Mouse (Mus musculus): ENCODE data around the gene Taf1c.

The Taf1c gene

DNA sequence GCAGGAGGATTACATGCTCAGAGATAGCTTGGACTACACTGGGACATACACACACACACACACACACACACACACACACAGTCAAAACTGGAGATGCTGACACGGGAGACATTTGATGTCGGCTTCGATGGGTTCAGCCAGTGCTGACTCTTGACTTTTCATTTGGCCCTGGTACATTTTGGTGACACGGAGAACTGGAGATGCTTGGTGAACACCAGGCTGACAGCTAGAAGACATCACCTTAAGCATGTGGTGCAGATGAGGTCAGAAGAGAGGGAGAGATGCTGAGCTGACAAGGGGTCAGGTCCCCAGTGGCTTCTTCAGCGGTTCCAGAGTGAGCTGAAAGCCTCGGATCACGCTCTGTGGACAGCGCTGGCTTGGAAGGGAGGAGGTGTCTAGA lies 18.0 kb upstream of the Taf1c start:
- no peak for DNase-seq (ENCODE audit: low read depth)

GRCm38 (mm10) chr8:119622555-119622954 lies 17.5 kb upstream of the Taf1c start:
- no peak for DNase-seq (ENCODE audit: low read depth)

GRCm38 (mm10) chr8:119620848-119621465 lies 15.9 kb upstream of the Taf1c start:
- no peak for DNase-seq (ENCODE audit: low read depth)

- DNase-seq (ENCODE audit: low read depth) = no peak
Measured at GRCm38 (mm10) chr8:119620116-119620840, 15.3 kb upstream of the Taf1c start.

GRCm38 (mm10) chr8:119618887-119619286 lies 13.9 kb upstream of the Taf1c start:
- no peak for DNase-seq (ENCODE audit: low read depth)

GRCm38 (mm10) chr8:119617586-119617985 lies 12.6 kb upstream of the Taf1c start:
- no peak for DNase-seq (ENCODE audit: low read depth)

DNA sequence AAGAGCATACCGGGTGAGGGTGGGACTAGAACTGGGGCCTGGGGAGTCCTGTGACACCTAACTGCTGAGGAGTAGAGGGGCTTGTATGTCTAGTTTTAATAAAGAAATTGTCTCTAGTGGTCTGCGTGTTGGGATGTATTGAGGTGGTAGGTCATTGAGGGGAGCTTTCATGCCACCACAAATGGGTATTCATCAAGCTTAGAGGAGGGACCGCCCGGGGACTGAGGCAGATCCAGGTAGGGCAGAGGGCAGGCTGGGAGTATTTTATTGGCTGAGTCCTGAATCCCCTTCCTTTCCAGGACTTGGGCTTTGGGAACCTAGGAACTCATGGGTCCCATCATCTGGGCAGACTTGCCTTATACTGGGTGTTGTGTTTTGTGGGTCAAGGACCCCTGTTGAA lies 11.8 kb upstream of the Taf1c start:
- DNase-seq (ENCODE audit: low read depth) = no peak

DNA sequence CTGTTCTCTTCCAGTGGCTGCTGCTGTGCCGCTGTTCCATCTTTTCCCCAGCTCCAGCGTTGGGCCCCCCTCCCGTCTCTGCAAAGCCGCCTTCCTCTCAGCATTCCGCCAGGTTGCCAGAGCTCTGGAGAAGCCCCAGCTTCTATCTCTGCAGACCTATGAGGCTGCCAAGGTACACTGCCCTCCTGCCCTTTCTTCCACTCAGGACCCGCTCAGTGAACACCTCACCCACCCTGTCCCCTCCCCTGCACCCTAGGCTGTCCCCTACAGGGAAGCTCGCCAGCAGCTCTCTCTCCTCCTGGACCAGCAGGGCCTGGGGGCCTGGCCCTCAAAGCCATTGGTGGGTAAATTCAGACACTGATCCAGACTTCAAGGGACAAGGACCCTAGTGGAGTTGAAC lies 11.3 kb upstream of the Taf1c start:
- DNase-seq (ENCODE audit: low read depth) = no peak

DNA sequence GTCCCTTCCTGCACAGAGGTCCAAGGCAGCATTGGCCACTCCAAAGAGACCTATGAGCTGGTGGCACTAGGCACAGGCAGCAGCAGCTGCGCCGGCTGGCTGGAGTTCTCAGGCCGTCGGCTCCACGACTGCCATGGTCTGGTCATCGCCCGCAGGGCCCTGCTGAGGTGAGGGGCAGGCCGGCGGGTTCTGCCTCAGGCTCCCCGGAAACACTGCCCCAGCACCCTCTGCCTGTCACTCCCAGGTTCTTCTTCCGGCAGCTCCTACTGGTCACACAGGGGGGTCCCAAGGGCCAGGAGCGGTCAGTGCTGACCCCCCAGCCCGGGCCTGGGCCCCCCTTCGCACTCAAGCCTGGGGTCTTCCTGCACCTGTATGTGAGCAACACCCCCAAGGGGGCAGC lies 10.1 kb upstream of the Taf1c start:
- no peak for DNase-seq (ENCODE audit: low read depth)

- DNase-seq (ENCODE audit: low read depth) = no peak
Measured at GRCm38 (mm10) chr8:119612471-119612870, 7.4 kb upstream of the Taf1c start, which contains the start of gene Adad2. TSS of gene Adad2 (plus strand) at chr8:119612747.

DNA sequence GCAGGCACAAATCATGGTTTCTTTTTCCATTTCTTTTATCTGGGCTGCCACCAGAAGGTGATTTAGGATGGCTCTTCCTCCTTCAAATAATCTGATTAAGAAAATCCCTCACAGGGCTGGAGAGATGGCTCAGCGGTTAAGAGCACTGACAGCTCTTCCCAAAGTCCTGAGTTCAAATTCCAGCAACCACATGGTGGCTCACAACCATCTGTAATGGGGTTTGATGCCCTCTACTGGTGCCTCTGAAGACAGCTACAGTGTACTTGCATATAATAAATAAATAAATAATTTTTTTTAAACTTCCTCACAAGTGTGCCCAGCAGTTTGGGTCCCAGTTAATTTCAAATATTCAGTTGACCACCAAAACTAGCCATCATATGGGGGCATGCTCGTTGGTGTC lies 1.2 kb upstream of the Taf1c start:
- DNase-seq (ENCODE audit: low read depth) = peak; percentile 68

DNA sequence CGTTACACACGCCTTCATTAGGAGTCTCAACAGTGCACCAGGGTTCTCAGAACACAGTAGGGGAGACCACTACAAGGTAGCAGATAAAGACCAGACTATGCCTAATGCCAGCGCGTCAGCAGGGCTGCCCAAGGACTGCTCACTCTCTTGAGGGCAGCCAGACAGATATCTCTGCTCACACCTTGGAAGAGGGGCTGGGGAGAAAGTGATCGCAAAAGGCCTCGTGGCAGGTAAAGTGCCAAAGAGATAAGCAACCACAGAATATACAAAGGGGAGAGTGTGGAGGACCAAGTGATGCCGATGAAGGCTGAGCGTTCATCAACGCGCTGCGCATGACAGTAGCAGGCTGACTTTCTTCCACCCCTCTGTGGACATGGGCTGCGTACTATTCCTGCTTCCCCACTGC lies 621 bp downstream of the Taf1c start:
- no peak for DNase-seq (ENCODE audit: low read depth)

- no peak for DNase-seq (ENCODE audit: low read depth)
Measured at GRCm38 (mm10) chr8:119603771-119604170, 1.3 kb downstream of the Taf1c start.

GRCm38 (mm10) chr8:119591456-119591855 lies 13.6 kb downstream of the Taf1c start:
- DNase-seq (ENCODE audit: low read depth) = no peak

DNA sequence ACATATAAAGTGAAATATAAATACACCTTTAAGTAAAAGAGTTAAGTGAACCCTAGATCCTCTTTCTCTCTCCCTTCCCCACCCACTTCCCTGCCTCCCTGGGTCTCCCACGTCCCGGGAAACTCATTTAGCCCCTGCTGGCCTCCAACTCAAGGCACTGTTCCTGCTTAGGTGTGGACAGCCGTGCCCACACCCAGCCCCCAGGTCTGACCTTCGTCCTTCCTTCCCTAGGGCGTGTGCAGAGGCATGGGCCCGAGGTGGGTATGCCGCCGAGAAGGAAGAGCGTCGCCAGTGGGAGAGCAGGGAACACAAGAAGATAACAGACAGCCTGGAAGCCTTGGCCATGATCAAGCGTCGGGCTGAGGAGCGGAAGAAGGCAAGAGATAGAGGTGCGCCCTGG lies 14.7 kb downstream of the Taf1c start:
- no peak for DNase-seq (ENCODE audit: low read depth)

GRCm38 (mm10) chr8:119588844-119589243 lies 16.2 kb downstream of the Taf1c start:
- no peak for DNase-seq (ENCODE audit: low read depth)

DNA sequence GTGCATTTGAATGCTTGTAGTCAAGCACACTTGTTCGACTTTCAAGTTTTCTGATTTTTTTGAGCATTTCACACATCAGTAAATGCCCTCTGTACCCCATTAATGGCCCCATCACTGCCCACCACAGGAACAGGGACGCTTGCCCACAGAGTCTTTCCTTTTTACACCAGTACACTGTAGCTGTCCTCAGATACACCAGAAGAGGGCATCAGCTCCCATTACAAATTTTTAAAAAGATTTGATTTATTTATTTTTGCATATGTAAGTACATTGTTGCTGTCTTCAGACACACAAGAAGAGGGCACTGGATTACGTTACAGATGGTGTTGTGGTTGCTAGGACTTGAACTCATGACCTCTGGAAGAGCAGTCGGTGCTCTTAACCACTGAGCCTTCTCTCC lies 16.7 kb downstream of the Taf1c start:
- DNase-seq (ENCODE audit: low read depth) = no peak

DNA sequence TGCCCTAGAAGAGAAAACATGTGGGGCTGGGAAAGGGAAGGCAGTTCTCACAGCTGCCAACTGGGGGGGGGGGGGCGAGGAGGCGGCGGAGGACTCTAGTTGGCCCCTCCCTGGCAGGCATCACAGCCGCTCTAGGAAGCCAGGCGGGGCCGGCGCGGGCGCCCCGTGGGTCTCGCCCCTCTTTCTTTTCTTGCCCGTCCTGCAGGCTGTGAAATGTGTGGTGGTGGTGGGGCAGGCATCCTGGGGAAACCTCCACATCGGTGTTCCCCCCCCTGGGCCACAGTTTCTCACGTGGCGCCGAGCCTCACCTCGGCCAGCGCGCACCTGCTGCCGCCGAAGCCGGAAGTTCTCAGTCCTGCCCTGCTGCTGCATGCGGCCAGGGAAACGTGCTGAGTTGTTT lies 19.1 kb downstream of the Taf1c start:
- DNase-seq (ENCODE audit: low read depth) = no peak

- no peak for DNase-seq (ENCODE audit: low read depth)
Measured at GRCm38 (mm10) chr8:119580441-119581161, 24.4 kb downstream of the Taf1c start.

- no peak for DNase-seq (ENCODE audit: low read depth)
Measured at GRCm38 (mm10) chr8:119579096-119579495, 25.9 kb downstream of the Taf1c start.

DNA sequence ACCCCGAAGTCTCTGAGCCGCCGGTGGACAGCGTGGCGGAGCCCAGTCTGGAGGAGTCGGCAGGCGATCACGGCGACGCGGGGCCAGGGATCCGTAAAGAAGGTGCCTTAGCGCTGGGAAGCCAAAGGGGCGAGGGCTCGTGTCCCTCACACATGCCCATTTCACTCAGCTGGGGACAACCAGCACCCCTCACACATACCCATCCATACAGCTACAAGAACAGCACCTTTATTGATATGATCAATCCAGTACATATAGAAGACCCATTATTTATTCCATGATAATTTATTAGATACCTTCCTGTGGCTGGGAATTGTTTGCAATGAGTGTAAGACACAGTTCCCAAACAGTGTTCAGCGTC lies 29.7 kb downstream of the Taf1c start:
- no peak for DNase-seq (ENCODE audit: low read depth)

DNA sequence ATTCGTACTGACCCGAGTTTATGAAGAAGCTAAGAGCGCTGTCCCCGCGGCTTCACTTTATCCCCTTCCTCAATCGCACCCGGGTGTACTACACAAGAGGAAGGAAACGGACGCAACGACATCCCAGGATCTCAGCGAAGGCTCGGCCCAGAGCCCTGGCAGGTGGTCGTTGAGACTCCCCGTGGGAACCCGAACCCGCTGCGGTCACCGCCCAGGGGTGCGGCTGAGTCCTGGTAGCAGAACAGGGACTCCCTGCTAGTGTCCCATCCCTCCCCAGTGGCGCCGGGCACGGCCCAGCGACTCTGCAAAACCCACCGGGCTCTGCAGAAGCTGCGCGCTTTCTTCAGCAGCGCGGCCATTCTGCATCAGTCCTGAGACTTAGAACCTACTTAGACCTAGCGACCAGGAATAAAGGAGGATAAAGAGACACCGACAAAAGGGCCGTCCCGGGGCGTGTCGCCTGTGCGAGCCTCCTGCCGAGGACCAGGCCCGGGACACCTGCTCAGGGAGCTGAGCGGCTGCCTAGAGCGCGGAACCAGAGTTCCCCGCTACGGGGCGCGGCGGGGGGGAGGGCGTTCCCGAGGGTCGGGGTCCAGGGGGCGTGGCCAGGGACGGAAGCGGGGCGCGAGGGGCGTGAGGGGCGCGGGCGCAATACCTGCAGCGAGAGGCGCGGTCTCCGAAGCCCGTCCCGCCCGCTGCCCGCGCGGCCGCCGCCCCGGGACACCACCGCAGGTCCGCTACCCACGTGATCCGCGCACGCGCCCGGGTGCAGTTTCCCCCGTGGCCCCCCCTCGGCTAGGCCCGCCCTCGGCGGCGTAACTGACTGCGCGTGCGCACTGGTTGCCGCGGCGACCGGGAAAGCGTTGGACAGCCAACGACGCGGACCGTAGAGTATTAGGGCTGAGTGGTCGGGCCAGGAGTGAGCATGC lies 30.3 kb downstream of the Taf1c start, which contains the start of the genes Hsdl1 and Dnaaf1:
Gene Hsdl1, minus strand, starts transcription at position 747 of the 929 bp plus-strand sequence.
Gene Dnaaf1, plus strand, starts transcription at position 799 of the 929 bp plus-strand sequence.
- peak; percentile 84 for DNase-seq (ENCODE audit: low read depth)

Measured in 416B (cell line).